Mouse (Mus musculus) embryo, embryonic 10.5 days (tissue): ENCODE data around the gene Cd83.

ENCODE experiments used
- DNase-seq: peaks from one replicate; pipeline ENCODE4 v3.0.0-alpha.2; 2015; ENCODE audit warnings: low spot score

The Cd83 gene

DNA sequence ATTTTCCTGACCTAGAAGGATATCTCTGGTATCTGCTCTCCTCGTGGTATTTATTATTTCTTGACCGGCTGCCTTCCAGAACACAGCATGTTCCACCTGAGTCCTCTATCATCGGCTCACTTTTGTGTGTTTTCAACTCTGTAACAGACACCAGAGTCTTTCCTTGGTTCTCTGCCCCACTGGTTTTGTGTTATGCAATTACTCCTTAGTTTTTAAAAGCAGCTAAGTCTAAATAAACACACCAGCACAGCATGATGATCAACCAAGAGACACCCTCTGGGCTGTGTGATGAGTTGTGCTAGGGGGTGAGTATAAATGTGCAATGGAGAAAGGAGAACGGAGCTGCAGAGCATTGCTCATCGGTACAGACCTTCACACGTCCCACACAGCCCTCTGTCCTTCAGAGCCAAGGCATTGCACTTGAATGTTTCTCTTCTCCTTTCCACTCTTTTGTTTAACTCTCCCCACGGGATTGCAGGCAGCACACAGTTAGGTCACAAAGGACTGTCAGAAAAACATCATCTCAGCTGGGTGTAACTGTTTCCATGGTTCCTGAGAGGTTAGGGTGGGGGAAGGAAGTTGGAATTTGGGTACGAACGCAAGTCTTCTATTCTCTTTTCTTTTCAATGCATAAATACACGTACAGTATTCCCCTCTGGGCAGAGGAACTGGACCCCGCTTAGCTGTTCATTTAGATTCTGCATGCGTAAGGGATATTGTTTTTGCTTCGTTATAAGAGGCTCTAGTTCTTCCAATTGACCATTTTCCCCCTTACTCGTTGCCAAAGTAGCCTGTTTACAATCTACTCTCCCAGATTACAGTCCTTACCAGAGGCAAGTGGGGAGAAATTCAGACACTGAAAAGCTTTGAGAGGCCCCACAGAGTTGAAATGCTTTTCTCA, 22.0 kb downstream of the Cd83 start:
- DNase-seq: no peak

DNA sequence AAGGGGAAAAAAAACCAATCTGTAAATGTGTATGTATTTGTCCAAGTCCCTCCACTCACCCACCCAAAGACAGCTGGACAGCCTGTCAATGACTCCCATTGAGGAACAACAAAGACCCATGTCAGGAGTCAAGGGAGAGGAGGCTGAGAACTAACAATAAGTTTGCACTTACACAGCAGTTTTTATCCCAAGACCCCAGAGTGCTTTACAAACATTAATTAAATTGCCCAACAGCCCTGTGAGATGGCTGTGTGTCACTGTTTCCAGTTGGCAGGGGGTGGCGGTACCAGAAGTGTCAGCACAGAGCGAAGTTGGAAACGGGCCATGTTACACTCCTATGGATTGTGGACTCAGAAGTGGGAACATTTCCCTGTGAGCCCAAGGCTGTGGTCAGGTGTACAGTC, 22.7 kb downstream of the Cd83 start:
- DNase-seq: peak; percentile 36

DNA sequence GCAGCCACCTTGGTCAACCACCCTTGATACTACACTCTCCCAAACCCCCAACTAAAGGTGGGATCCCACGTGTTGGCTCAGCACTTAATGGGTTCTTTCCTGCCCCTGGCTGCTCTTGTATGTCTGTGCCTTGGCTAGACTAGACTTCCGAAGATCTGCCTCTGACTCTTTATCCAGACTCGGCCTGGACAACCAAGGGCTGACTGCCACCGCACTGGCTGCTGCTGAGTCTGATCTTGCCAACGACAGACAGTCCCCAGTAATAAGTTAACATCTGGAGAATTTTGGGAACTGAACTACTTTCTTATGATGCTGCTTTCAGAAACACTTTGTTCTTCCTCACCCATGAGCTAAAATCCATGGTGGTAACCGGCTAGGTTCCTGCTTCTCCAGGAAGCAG, 26.0 kb downstream of the Cd83 start:
- no peak for DNase-seq

DNA sequence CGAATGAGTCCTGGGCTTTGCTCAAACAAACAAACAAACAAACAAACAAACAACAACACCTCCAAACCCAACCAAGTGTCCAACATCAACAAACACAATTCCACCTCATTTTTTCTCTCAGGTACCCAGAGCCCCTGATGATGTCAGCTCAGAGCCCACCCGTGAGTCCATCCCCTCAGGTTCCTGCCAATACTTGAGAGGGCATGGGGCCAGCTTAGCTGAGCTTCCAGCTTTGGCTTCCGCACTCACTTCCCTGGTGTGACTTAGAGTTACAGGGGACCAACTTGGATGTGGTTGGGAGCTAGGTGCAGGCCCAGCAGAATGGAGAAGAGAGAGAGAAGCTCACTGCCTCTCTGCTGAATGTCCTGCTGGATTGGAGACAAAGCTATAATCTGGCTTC, 27.3 kb downstream of the Cd83 start:
- no peak for DNase-seq

DNA sequence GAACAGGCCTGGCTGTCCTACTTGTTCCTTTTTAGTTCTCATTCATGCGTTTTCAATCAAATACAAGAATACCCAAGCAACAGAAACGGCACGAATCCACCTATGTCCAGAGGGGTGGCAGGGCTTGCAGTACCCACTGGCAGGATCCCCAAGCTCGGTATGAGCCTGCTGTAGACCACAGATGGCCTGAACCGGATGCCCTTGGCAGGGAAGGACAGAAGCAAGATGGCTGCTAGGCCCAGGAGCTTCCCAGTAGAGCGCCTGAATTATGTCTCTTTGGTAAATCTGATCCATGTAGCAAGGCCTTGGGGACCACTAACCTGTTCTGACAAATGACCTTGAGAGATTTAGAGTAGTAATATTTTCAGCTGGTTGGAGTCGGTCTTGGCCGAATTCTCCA, 28.9 kb downstream of the Cd83 start:
- DNase-seq: no peak

DNA sequence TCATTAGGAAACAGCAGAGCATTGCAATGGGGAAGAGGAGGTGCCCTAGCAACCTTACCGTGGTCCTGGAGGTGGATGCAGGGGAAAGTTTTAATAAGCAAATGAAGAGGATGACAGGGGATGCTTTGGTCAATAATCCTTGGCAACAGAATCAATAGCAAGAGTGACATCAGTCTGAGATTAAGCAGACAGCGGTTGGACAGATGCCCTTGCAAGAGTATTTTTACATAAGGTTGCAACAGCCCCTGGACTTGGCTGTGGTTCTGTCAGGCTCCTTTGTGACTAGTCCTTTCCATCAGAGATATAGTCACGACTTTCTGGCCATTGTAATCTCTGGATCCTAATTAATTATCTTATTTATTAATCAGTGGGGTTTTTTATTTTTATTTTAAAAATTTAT, 32.9 kb downstream of the Cd83 start:
- no peak for DNase-seq

DNA sequence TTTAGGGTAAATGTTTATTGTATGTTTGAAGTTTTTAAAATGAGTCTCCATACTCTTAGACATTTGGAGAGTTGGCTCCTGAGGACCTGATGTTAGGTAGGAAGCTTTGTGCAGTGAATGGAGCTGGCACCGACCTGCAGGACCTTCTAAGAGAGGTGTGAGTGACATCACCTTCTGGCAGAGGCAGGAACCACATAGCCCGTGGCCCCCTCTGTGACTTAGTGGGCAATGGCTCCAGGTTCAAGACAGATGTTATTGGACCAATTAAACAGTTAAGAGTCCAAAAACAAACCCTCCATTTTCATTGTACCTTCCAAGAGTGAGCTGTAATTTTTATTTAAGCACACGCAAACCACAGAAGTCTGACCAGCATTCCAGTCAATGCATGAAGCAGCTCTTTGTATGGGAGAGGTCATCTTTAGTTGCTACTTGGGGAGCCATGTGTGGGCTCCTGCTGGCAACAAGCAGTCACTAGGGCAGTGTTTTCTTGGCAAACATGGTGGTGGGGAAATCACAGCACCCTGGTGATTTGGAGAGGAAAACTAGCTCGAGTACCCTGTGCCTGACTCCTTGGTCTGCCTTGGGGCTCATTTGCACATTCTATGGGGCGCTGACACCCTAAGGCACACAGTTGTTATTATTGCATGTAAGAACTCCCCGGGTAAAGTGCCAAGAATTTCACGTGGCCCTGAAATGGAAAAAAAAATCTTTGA, 33.9 kb downstream of the Cd83 start:
- no peak for DNase-seq

DNA sequence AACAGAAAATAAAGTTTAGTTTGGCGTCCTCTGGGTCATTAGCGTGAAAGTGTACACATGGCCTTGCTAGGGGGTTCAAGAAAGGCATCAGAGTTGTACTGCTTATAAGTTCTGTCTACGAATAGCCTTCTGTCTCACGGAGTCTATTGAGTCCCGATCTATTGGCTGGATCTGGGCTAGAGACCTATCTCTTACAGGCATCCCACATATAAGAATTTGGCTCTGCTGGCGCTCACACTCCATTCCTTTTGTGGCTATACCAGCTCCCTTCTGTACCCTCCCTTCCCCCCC, 34.4 kb downstream of the Cd83 start:
- no peak for DNase-seq

DNA sequence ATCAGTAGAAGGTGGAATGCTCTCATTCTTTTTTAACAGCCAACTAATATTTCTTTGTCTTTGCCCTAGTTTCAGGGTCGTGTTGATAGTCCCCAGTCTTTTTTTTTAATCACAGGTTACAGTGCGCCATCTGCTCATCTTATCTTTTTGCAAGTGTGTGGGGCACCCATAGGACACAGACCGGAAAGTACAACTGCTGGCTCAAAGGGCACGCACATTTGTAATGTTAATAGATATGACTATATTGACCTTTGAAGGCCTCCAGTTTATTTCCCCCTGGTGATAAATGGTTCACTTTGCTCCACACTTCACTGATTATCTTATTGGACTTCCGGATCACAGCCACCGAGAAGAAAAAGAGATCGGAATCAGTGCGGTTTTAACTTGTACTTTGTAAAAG, 35.5 kb downstream of the Cd83 start:
- DNase-seq: no peak

DNA sequence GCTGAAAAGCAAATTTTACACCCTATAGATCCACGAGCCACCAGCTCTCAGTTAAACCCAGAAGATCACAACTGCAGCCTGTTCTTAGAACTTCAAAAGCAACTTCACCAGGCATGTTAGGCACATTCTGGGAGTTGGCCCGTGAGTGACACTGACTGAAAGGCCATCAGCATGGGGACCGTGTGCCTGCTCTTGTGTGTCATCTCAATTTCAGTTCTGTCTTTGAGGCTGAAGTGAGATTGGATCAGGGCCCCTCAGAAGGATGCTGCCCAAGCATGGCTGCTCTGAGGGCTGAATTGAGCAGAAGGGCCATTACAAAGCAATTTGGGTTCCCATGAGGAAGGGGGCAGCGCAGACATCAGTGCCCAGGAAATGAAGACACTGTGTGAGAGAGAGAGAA, 37.7 kb downstream of the Cd83 start:
- no peak for DNase-seq

DNA sequence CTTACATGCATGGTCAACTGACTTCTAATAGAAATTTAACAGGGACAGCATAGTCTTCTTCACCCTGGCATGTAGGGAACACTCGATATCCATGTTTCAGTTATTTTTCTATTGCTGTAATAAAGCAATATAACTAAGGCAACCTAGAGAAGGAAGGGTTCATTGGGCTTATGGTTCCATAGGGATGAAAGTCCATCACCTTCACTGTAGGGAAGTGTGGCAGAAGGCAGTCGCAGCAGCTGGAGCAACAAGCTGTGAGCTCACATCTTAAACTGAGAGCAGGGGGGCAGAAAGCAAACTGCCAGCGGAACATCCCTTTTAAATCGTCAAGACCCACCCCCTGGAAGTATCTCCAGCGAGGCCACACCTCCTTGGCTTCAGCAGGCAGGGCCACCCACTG, 44.1 kb downstream of the Cd83 start:
- DNase-seq: no peak

DNA sequence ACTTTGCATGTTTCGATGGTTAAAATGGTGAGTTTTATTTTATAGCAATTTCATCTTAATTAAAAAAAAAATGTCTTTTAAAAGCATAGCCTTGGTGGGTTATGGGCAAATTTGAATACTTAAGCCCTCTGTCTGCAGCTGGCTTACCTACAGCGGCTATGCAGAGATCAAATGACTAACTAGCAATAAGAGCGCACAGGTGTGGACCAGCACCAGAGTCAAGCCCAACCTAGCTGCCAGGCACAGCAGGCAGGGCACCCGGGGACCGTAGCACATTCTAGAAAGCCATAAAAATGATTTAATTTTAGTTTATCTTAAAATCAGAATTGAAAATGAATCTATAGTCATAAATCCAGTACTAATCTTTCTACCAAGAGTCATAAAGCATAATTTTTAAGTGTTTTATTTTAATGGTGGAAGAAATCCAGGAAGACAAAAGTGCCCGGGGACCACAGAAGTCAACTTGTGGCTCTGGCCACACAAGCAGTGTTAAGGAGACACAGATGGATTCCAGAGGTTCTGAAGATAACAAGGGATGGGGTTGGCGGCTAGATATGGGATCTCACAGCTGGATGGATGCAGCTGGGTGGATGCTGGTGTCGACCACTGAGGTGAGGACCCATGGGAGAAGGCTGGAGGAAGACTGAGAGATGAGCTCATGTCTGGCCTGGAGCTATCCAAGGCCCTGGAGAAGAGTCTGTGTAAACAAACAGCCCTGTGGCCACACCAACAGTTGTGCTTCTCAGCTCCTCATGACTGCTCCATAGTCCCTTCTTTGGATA, 46.5 kb downstream of the Cd83 start:
- DNase-seq: no peak

DNA sequence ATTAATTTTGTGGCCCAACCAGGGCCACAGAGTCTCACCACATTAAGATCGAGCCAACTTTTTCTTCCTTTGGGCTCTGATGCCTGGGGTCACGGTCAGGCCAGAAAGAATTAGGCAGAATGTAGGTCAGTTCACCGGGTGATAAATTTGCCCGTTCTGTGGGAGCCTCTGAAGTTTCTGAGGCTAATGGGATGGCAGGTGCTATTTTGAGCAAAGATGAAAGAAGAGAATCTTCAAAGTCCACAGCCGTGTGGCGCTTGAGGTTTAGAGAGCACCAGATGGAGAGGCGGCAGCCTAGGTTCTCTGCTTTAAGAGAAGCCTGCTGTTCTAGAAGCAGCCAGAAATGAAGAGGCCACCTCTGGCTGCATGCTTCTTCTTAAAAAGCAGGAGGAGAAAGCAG, 48.2 kb downstream of the Cd83 start:
- DNase-seq: peak; percentile 52

DNA sequence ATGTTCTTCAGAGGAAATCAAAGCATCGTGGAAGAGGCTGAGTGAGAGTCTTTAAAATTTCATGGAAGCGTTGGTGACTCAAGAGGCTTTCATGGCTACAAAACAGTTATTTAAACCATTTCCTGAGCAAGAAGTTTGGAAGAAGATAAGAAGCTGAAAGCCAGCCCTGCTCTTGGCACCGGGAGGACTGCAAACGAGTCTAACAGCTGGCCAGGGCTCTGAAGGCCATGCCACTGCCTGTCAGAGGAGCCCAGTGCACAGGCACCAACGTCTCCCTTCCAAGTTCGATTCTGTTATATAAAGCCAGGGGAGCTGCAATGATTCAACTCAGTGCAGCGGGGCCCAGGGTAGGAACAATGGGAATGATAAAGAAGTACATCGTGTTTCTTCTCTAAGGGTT, 51.8 kb downstream of the Cd83 start:
- DNase-seq: no peak

DNA sequence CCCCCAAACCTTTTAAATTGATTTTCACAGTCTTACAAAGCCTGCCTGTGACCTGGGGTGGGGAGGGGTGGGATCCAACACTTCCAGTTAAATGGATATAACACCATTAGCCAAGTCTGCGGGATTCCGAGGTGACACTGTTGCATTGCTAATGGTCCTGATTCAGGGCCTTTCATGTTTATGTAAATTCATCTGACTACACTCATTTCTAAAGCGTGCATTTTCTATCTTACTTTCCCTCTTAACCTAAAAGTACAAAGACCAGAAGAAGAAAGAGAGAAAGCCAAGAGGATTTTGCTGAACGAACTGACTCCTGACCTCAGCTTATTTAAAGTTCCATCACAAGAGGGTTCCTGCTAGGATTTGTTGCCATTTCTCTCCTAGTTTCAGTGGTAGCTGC, 53.2 kb downstream of the Cd83 start:
- DNase-seq: no peak

DNA sequence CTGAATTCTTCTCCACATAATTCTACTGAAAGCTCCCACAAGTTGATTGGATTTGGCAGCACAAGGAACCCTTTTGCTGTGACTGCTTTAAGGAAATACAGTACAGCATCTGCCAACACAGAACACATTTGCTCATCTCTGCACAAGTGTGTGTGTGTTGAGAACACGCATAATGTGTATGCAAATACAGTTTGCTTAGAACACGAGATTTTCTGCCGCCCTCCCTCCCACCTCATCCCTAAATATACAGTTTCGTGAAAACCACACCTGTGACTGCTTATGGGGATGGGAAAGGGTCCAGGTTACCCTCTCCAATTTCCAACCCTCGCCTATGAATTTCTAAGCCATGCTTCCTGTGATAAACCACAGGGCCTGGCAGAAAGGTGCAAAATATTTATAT, 60.6 kb downstream of the Cd83 start:
- no peak for DNase-seq

DNA sequence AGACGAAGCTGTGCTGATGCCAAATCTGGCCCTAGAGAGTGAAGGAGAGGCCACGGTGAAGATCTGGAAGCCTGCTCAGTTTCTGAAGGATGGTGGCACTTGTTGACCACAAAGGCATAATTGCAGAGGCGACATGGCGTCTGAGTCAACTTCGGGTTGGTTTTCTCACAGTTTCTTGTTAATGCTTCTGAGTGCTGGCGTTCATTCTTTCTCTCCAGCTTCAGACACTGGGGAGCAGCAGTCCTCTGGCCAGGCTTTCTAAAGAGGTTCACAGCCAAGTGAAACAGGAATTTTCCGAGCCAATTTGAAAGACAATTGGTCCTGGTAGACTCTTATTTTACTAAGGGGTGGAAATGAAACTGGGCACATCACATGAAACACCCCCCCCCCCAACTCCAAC, 62.6 kb downstream of the Cd83 start:
- DNase-seq: no peak

DNA sequence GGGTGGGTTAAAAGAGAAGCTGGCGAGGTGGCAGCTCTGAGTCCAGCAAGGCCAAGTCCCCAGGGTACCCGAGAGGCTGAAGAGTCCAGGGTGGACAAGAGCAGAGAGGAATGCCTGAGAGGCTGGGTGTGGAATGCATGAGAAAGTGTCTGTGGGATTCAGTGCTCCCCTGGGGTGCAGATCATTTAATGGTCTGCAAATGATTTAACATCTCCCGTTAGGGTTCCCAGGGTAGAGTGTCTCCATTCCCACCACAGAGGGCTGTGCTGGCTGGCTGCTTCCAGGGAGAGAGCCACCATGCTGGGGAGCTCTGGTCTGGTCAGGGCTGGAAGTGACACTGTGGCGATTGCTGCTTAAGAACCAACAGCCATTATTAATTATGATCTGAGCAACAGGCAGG, 65.2 kb downstream of the Cd83 start:
- DNase-seq: no peak

DNA sequence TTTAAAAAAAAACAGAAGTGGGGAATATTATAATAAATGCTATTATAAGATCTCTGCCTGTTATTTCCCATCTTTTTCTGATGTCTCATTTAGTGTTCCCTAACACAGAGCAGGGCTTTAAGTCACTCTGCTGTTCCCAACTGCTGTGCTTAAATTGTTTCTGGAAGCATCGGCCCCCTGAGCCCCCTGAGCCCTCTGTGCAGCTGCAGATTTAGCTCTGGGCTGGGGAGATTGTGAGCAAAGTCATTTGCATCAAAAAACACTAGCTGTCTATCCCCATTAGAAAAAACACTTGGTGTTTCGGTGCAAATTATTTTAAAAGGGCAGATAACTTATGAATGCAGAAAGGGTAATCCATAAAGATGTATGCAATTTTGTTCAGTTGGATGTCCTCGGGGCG, 66.5 kb downstream of the Cd83 start:
- no peak for DNase-seq
